Mouse (Mus musculus): ENCODE measurements around the gene Rgp1. TPM values are rescaled to one million over a fixed set of nuclear protein-coding genes. Genes with fewer than 3 reads are reported as not detected.

Rgp1 gene
- polyA plus RNA-seq, 1 experiment from 2014 or later = 25.1 TPM

- no peaks in the 10 kb centered on the region for H3K9me3 ChIP-seq (ENCODE audit: control insufficient read depth, low read length)
- peaks cover 78% of the 10 kb centered on the region for H3K36me3 ChIP-seq (ENCODE audit: control insufficient read depth, insufficient read depth, low read length)
- no peak overlapping the region for H3K9ac ChIP-seq (ENCODE audit: low read depth, low read length)
- 93% methylated on average over 9 of the region's 9 CpGs for WGBS
- ATAC-seq (ENCODE audit: low read depth) (no peak), DNase-seq (ENCODE audit: low spot score) (no peak)
- no peak overlapping the region for H3K4me3 ChIP-seq (ENCODE audit: low read depth, low read length)
- H3K27me3 ChIP-seq (replicated peaks; ENCODE audit: control insufficient read depth, insufficient read depth, low read length) = no peaks in the 10 kb centered on the region
- H3K27ac ChIP-seq (replicated peaks; ENCODE audit: low read depth, low read length) = no peak overlapping the region
- no peak overlapping the region for H3K4me2 ChIP-seq (ENCODE audit: low read depth, low read length)
- peaks cover 7% of the 10 kb centered on the region for H3K4me1 ChIP-seq (ENCODE audit: control insufficient read depth, insufficient read depth, low read length)
Measured at GRCm38 (mm10) chr4:43567140-43567539, 11.4 kb upstream of the Rgp1 start.

DNA sequence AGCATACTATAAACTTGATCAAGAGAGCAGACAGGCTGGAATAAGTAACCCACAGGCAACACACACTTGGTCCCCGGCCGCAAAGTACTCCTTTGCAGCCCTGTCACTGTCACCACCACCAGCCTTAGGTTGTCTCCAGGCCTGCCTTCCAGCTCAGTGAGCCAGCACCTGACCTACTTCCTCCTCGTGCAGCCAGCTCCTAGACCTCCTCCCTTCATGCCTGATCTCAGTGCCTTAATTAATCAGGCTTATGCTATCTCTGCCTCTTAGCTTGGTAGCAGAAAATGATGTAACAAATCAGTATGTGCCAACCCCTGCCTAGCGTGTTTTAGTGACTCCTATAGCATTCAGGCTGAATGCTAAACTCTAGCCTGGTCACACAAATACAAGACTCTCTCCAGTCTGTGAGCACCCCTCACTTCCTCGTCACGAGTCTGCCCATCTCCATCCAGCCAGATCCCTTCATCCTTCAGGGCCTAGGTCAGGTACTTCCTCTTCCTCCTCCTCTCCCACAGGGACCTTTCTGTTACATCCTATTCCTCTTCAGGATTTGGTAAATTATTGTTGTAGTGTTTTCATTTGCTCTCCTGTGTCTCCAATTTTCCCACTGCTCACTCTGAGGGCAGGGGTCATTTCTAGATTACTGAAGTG is 7.0 kb upstream of the Rgp1 start:
- H3K36me3 ChIP-seq (ENCODE audit: control insufficient read depth, insufficient read depth, low read length) = peaks cover 82% of the 10 kb centered on the region
- H3K9me3 ChIP-seq (ENCODE audit: control insufficient read depth, low read length) = no peaks in the 10 kb centered on the region
- no peak for DNase-seq (ENCODE audit: low spot score)
- no peaks in the 10 kb centered on the region for H3K27me3 ChIP-seq (replicated peaks; ENCODE audit: control insufficient read depth, insufficient read depth, low read length)
- no peak overlapping the region for H3K4me3 ChIP-seq (ENCODE audit: low read depth, low read length)
- H3K4me2 ChIP-seq (ENCODE audit: low read depth, low read length) = no peak overlapping the region
- no peak for ATAC-seq (ENCODE audit: low read depth)
- H3K9ac ChIP-seq (ENCODE audit: low read depth, low read length) = no peak overlapping the region
- H3K4me1 ChIP-seq (ENCODE audit: control insufficient read depth, insufficient read depth, low read length) = peaks cover 14% of the 10 kb centered on the region
- WGBS = 86% methylated on average over 6 of the region's 6 CpGs
- no peak overlapping the region for H3K27ac ChIP-seq (replicated peaks; ENCODE audit: low read depth, low read length)

DNA sequence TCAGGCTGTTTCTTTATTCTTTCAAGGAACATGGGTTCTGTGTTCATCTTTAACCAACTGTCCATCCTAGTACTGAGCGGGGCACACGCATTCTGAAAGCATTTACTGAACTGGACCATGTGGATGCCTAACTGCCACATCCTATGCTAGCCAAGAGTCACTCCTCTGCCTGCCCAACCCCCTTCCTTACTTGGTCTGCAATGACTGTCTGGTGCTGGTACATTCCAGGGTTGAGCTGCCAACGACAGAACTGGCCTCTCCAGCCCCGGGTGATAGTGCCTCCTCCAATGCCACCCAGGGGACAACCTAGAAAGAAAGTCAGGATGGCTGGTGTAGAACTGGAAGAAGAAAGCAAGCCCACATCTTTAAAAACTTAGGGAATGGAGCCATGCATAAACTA is 5.0 kb upstream of the Rgp1 start:
- Histone ChIP-seq H3K4me1 (ENCODE audit: control insufficient read depth, insufficient read depth, low read length) (peaks cover 29% of the 10 kb centered on the region), H3K9me3 (ENCODE audit: control insufficient read depth, low read length) (no peaks in the 10 kb centered on the region), H3K27ac (replicated peaks; ENCODE audit: low read depth, low read length) (no peak overlapping the region), H3K9ac (ENCODE audit: low read depth, low read length) (no peak overlapping the region), H3K4me3 (ENCODE audit: low read depth, low read length) (no peak overlapping the region), H3K36me3 (ENCODE audit: control insufficient read depth, insufficient read depth, low read length) (peaks cover 61% of the 10 kb centered on the region), H3K27me3 (replicated peaks; ENCODE audit: control insufficient read depth, insufficient read depth, low read length) (no peaks in the 10 kb centered on the region), H3K4me2 (ENCODE audit: low read depth, low read length) (no peak overlapping the region)
- 93% methylated on average over 4 of the region's 4 CpGs for WGBS
- ATAC-seq (ENCODE audit: low read depth) (no peak), DNase-seq (ENCODE audit: low spot score) (no peak)

GRCm38 (mm10) chr4:43575356-43575755 is 3.2 kb upstream of the Rgp1 start:
- ATAC-seq (ENCODE audit: low read depth) = no peak
- H3K27me3 ChIP-seq (replicated peaks; ENCODE audit: control insufficient read depth, insufficient read depth, low read length) = no peaks in the 10 kb centered on the region
- no peak overlapping the region for H3K9ac ChIP-seq (ENCODE audit: low read depth, low read length)
- H3K4me2 ChIP-seq (ENCODE audit: low read depth, low read length) = 0 out of 2 replicates have a peak overlapping the region, but pooled peaks have one; percentile 1
- no peak overlapping the region for H3K4me3 ChIP-seq (ENCODE audit: low read depth, low read length)
- DNase-seq (ENCODE audit: low spot score) = no peak
- 78% methylated on average over 2 of the region's 2 CpGs for WGBS
- H3K27ac ChIP-seq (replicated peaks; ENCODE audit: low read depth, low read length) = no peak overlapping the region
- H3K36me3 ChIP-seq (ENCODE audit: control insufficient read depth, insufficient read depth, low read length) = peaks cover 46% of the 10 kb centered on the region
- H3K4me1 ChIP-seq (ENCODE audit: control insufficient read depth, insufficient read depth, low read length) = peaks cover 37% of the 10 kb centered on the region
- no peaks in the 10 kb centered on the region for H3K9me3 ChIP-seq (ENCODE audit: control insufficient read depth, low read length)

GRCm38 (mm10) chr4:43577237-43577881 is 1.2 kb upstream of the Rgp1 start:
- 37% methylated on average over 8 of the region's 8 CpGs for WGBS
- Histone ChIP-seq H3K27ac (replicated peaks; ENCODE audit: low read depth, low read length) (no peak overlapping the region), H3K4me1 (ENCODE audit: control insufficient read depth, insufficient read depth, low read length) (peaks cover 37% of the 10 kb centered on the region), H3K9ac (ENCODE audit: low read depth, low read length) (peak overlapping the region; percentile 87), H3K4me3 (ENCODE audit: low read depth, low read length) (peak overlapping the region; percentile 87), H3K27me3 (replicated peaks; ENCODE audit: control insufficient read depth, insufficient read depth, low read length) (no peaks in the 10 kb centered on the region), H3K4me2 (ENCODE audit: low read depth, low read length) (peak overlapping the region; percentile 96), H3K36me3 (ENCODE audit: control insufficient read depth, insufficient read depth, low read length) (peaks cover 47% of the 10 kb centered on the region), H3K9me3 (ENCODE audit: control insufficient read depth, low read length) (no peaks in the 10 kb centered on the region)
- ATAC-seq (ENCODE audit: low read depth) = no peak
- no peak for DNase-seq (ENCODE audit: low spot score)

- no peak for DNase-seq (ENCODE audit: low spot score)
Measured at GRCm38 (mm10) chr4:43579256-43579655, 741 bp downstream of the Rgp1 start.

DNA sequence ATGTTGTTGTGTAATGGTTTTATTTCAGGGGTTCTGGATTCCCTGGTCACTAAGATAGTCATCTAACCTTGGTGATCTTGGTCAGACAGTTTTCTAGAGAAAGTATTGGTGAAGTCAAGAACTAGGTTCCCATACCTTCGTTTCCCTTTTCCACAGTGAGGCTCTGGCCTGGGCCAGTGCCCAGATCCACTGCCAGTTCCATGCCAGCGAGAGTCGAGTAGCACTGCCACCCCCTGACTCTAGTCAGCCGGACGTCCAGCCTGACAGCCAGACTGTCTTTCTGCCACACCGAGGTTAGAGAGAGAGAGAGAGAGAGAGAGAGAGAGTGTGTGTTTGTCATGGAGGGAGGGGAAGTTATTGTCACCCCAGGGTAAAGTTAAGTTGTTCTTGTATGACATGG is 1.2 kb downstream of the Rgp1 start:
- Histone ChIP-seq H3K9ac (ENCODE audit: low read depth, low read length) (peak overlapping the region; percentile 87; the same call in 1 of the 2 replicates), H3K4me3 (ENCODE audit: low read depth, low read length) (peak overlapping the region; percentile 87), H3K4me1 (ENCODE audit: control insufficient read depth, insufficient read depth, low read length) (peaks cover 37% of the 10 kb centered on the region), H3K9me3 (ENCODE audit: control insufficient read depth, low read length) (no peaks in the 10 kb centered on the region), H3K27me3 (replicated peaks; ENCODE audit: control insufficient read depth, insufficient read depth, low read length) (no peaks in the 10 kb centered on the region), H3K36me3 (ENCODE audit: control insufficient read depth, insufficient read depth, low read length) (peaks cover 48% of the 10 kb centered on the region), H3K27ac (replicated peaks; ENCODE audit: low read depth, low read length) (no peak overlapping the region), H3K4me2 (ENCODE audit: low read depth, low read length) (peak overlapping the region; percentile 96)
- no peak for ATAC-seq (ENCODE audit: low read depth)
- WGBS = 84% methylated on average over 6 of the region's 6 CpGs
- no peak for DNase-seq (ENCODE audit: low spot score)

More at GRCm38 (mm10) chr4:43579256-43579655, 741 bp downstream of the Rgp1 start:
- H3K27ac ChIP-seq (replicated peaks; ENCODE audit: low read depth, low read length) = peak overlapping the region; percentile 84
- H3K9me3 ChIP-seq (ENCODE audit: control insufficient read depth, low read length) = no peaks in the 10 kb centered on the region
- H3K4me3 ChIP-seq (ENCODE audit: low read depth, low read length) = peak overlapping the region; percentile 87
- peak overlapping the region; percentile 96 for H3K4me2 ChIP-seq (ENCODE audit: low read depth, low read length)
- H3K36me3 ChIP-seq (ENCODE audit: control insufficient read depth, insufficient read depth, low read length) = peaks cover 52% of the 10 kb centered on the region
- no peak for ATAC-seq (ENCODE audit: low read depth)
- H3K9ac ChIP-seq (ENCODE audit: low read depth, low read length) = peak overlapping the region; percentile 87
- 7% methylated on average over 10 of the region's 10 CpGs for WGBS
- no peaks in the 10 kb centered on the region for H3K27me3 ChIP-seq (replicated peaks; ENCODE audit: control insufficient read depth, insufficient read depth, low read length)
- H3K4me1 ChIP-seq (ENCODE audit: control insufficient read depth, insufficient read depth, low read length) = peaks cover 37% of the 10 kb centered on the region

- Histone ChIP-seq H3K27me3 (replicated peaks; ENCODE audit: control insufficient read depth, insufficient read depth, low read length) (no peaks in the 10 kb centered on the region), H3K4me2 (ENCODE audit: low read depth, low read length) (no peak overlapping the region), H3K36me3 (ENCODE audit: control insufficient read depth, insufficient read depth, low read length) (peaks cover 41% of the 10 kb centered on the region), H3K9ac (ENCODE audit: low read depth, low read length) (no peak overlapping the region), H3K27ac (replicated peaks; ENCODE audit: low read depth, low read length) (no peak overlapping the region), H3K4me3 (ENCODE audit: low read depth, low read length) (no peak overlapping the region), H3K4me1 (ENCODE audit: control insufficient read depth, insufficient read depth, low read length) (peaks cover 31% of the 10 kb centered on the region), H3K9me3 (ENCODE audit: control insufficient read depth, low read length) (no peaks in the 10 kb centered on the region)
- 93% methylated on average over 5 of the region's 5 CpGs for WGBS
- ATAC-seq (ENCODE audit: low read depth) (no peak), DNase-seq (ENCODE audit: low spot score) (no peak)
Measured at GRCm38 (mm10) chr4:43580721-43581120, 2.2 kb downstream of the Rgp1 start.

DNA sequence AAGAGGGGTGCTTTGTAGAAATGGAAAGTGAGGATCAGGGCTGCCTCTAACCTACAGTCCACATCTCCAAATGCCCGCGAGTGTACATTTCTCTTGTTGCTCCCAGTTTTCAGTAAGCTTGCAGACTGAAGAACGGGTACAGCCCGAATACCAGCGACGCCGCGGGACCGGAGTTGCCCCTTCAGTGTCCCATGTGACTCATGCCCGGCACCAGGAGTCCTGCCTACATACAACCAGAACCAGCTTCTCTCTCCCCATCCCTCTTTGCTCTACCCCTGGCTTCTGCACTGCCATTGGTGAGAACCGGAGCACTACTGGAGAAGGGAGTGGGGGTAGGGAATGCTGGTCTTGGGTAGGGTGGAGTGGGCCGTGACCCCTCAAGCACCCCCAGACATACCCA is 2.9 kb downstream of the Rgp1 start:
- H3K36me3 ChIP-seq (ENCODE audit: control insufficient read depth, insufficient read depth, low read length) = peaks cover 41% of the 10 kb centered on the region
- no peak overlapping the region for H3K4me3 ChIP-seq (ENCODE audit: low read depth, low read length)
- H3K27me3 ChIP-seq (replicated peaks; ENCODE audit: control insufficient read depth, insufficient read depth, low read length) = no peaks in the 10 kb centered on the region
- 88% methylated on average over 12 of the region's 12 CpGs for WGBS
- DNase-seq (ENCODE audit: low spot score) = no peak
- H3K9me3 ChIP-seq (ENCODE audit: control insufficient read depth, low read length) = no peaks in the 10 kb centered on the region
- peaks cover 25% of the 10 kb centered on the region for H3K4me1 ChIP-seq (ENCODE audit: control insufficient read depth, insufficient read depth, low read length)
- H3K27ac ChIP-seq (replicated peaks; ENCODE audit: low read depth, low read length) = no peak overlapping the region
- no peak overlapping the region for H3K9ac ChIP-seq (ENCODE audit: low read depth, low read length)
- H3K4me2 ChIP-seq (ENCODE audit: low read depth, low read length) = no peak overlapping the region
- ATAC-seq (ENCODE audit: low read depth) = no peak
